Mouse (Mus musculus): ENCODE results near the gene Lrrtm1.

The Lrrtm1 gene

DNA sequence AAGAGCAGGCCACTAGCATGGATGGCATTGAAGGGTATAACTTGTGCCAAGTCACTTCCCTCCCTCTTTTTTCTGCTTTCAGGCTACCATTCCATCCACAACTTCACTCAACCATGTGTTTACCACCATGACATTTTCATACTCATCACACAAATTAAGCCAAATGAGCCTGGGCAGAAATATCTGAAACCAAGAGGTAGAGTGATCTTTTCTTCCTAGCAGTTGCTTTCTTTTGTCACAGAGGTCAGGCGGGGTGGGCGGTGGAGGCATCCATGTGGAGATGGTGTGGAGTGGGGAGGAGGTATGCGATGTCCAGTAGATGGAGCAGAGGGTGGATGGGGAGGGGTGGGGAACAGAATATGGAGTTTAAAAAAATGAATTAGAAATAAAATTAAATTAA lies 64.3 kb downstream of the Lrrtm1 start:
- DNase-seq (ENCODE audit: low spot score), result no peak
